Mouse (Mus musculus): Measurements from ENCODE around the gene Gm49661.

GRCm38 (mm10) chr8:84918646-84919045 is 50.6 kb downstream of the Gm49661 start:
- TF ChIP-seq CTCF (conservative IDR thresholded peaks at IDR 0.05; ENCODE audit: insufficient read depth, insufficient read length, low read depth, low read length) (no peak), POLR2A (IDR thresholded peaks at IDR 0.05; ENCODE audit: low read depth, low read length) (no peak)
